Mouse (Mus musculus): ENCODE data around the gene Cdh23.

The Cdh23 gene

GRCm38 (mm10) chr10:60708837-60709236, 12.5 kb upstream of the Cdh23 start:
- CTCF ChIA-PET: no interaction called here

- CTCF ChIA-PET: interaction anchor here (1.0 kb wide), 1 partner anchor 10 kb away, joined by 4 read pairs; the partner anchor contains the start of gene Cdh23
These were observed 10.0 kb upstream of the Cdh23 start for GRCm38 (mm10) chr10:60706268-60706667.

GRCm38 (mm10) chr10:60705134-60705533, 8.8 kb upstream of the Cdh23 start:
- CTCF ChIA-PET: interaction anchor here (0.7 to 1.0 kb wide), 3 partner anchors 9 to 82 kb away, joined by 3 to 9 read pairs (median 4); partner anchors contain the start of gene Cdh23

- CTCF ChIA-PET: interaction anchor here (0.6 to 0.9 kb wide), 2 partner anchors 41 to 260 kb away, joined by 3 to 5 read pairs; no protein-coding TSS in a partner anchor
These were observed 1.5 kb upstream of the Cdh23 start for GRCm38 (mm10) chr10:60697775-60698174.

GRCm38 (mm10) chr10:60696975-60697374, 685 bp upstream of the Cdh23 start:
- CTCF ChIA-PET: interaction anchor here (0.6 to 1.0 kb wide), 3 partner anchors 9 to 735 kb away, joined by 3 to 4 read pairs (median 3); no protein-coding TSS in a partner anchor

- CTCF ChIA-PET: interaction anchor here (0.8 kb wide), 1 partner anchor 477 kb away, joined by 3 read pairs; no protein-coding TSS in a partner anchor
These were observed 4.5 kb downstream of the Cdh23 start for GRCm38 (mm10) chr10:60691671-60692390.

GRCm38 (mm10) chr10:60690960-60691359, 5.3 kb downstream of the Cdh23 start:
- CTCF ChIA-PET: interaction anchor here (0.7 kb wide), 1 partner anchor 48 kb away, joined by 14 read pairs; no protein-coding TSS in a partner anchor

GRCm38 (mm10) chr10:60689396-60689795, 6.9 kb downstream of the Cdh23 start:
- CTCF ChIA-PET: no interaction called here

GRCm38 (mm10) chr10:60687011-60687776, 9.1 kb downstream of the Cdh23 start:
- CTCF ChIA-PET: no interaction called here

- CTCF ChIA-PET: no interaction called here
These were observed 9.7 kb downstream of the Cdh23 start for GRCm38 (mm10) chr10:60686641-60686975.

- CTCF ChIA-PET: no interaction called here
These were observed 10.3 kb downstream of the Cdh23 start for GRCm38 (mm10) chr10:60685764-60686640.

GRCm38 (mm10) chr10:60678926-60679325, 17.4 kb downstream of the Cdh23 start:
- CTCF ChIA-PET: interaction anchor here (0.7 kb wide), 1 partner anchor 62 kb away, joined by 3 read pairs; no protein-coding TSS in a partner anchor

- CTCF ChIA-PET: no interaction called here
These were observed 19.0 kb downstream of the Cdh23 start for GRCm38 (mm10) chr10:60677319-60677718.

- CTCF ChIA-PET: no interaction called here
These were observed 26.1 kb downstream of the Cdh23 start for GRCm38 (mm10) chr10:60670166-60670565.

GRCm38 (mm10) chr10:60668591-60668990, 27.7 kb downstream of the Cdh23 start:
- CTCF ChIA-PET: no interaction called here

GRCm38 (mm10) chr10:60660986-60661385, 35.3 kb downstream of the Cdh23 start:
- CTCF ChIA-PET: no interaction called here

GRCm38 (mm10) chr10:60659450-60660020, 36.8 kb downstream of the Cdh23 start:
- CTCF ChIA-PET: no interaction called here

- CTCF ChIA-PET: interaction anchor here (0.6 kb wide), 1 partner anchor 831 kb away, joined by 15 read pairs; no protein-coding TSS in a partner anchor
These were observed 38.1 kb downstream of the Cdh23 start for GRCm38 (mm10) chr10:60658176-60658575.

GRCm38 (mm10) chr10:60653675-60654074, 42.6 kb downstream of the Cdh23 start:
- CTCF ChIA-PET: no interaction called here

- CTCF ChIA-PET: no interaction called here
These were observed 43.2 kb downstream of the Cdh23 start for GRCm38 (mm10) chr10:60653106-60653505.

- CTCF ChIA-PET: no interaction called here
These were observed 52.1 kb downstream of the Cdh23 start for GRCm38 (mm10) chr10:60644079-60644641.

All from spleen, embryonic (tissue).